Mouse (Mus musculus): Measurements from ENCODE around the gene Phf11a.
"Not testable (repeated sequence)": the region's sequence is repeated elsewhere in the genome, so short reads cannot be mapped to it uniquely, and the experiment has no call there.

DNA sequence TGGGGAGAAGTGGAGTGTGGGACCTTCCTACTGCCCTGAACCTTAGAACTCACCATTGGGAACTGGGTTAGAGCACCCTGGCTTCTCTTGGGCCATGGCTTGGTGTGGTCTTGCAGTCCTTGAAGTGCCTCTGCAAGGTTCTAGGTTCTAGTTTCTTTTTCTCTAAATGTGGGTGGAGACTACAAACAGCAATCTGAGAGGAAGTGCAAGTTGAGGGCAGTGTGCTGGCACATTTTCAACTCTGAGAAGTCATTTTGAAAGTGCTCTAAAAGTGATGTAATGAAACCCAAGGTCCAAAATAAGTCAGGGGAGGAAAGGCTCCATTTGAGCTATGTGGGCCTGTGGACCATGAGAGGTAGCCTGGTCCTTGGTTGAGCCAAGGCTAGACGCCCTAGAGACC is at the start of gene Phf11a:
- not testable (repeated sequence) for TF ChIP-seq EP300, CTCF (IDR thresholded peaks at IDR 0.05)

Measured in lung, postnatal 0 days (tissue).